Mouse (Mus musculus) heart, postnatal 0 days (tissue): ENCODE results near the gene Spock3.

Experiments used
- CTCF ChIP-seq: IDR thresholded peaks from 2 replicates; pipeline ENCODE4 v1.5.1; 2016; ENCODE audit warnings: antibody characterized with exemption, control low read depth, low read depth
- EP300 ChIP-seq: IDR thresholded peaks from 2 replicates; pipeline ENCODE4 v1.6.1; 2016; ENCODE audit warnings: antibody characterized with exemption, low read depth

DNA sequence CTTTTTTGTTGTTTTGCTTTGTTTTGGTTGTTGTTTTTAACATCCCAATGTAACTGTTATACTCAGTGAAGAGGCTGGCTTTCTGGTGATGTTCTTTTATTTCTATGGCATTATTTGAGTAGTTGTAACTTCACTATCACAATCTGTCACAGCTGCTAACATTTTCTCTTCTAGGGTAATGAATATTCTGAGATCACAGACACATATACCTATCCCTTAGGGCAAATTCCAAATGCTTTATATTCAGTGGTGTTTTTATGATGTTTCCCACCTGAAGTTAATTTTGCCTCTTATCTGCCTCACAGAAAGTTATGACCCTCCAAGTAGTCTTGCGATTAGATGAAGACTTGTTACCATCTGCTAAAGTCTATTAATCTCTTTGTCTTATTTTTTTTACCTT is 230.5 kb downstream of the Spock3 start:
- TF ChIP-seq EP300 (no peak), CTCF (no peak)
